Mouse (Mus musculus) thymus, postnatal 0 days (tissue): ENCODE measurements at regions not wholly inside any gene's neighbourhood (a gene's known extent, or its start where the extent isn't known, plus 50 kb on each side); places are given as distances from the start of the nearest gene placed in this dataset.
A peak's percentile ranks its signal among the peaks of the same experiment; 100 is the strongest.
"Not testable (repeated sequence)": the region's sequence is repeated elsewhere in the genome, so short reads cannot be mapped to it uniquely, and the experiment has no call there.

ENCODE experiments used
- DNase-seq: peaks from one replicate; pipeline ENCODE4 v3.0.0-alpha.2; 2015; ENCODE audit warnings: low spot score

GRCm38 (mm10) chr3:15016621-15017020 lies 130.5 kb downstream of the Car2 start:
- no peak for DNase-seq

- DNase-seq = no peak
Observed at GRCm38 (mm10) chr3:15022773-15023172, 136.7 kb downstream of the Car2 start.

DNA sequence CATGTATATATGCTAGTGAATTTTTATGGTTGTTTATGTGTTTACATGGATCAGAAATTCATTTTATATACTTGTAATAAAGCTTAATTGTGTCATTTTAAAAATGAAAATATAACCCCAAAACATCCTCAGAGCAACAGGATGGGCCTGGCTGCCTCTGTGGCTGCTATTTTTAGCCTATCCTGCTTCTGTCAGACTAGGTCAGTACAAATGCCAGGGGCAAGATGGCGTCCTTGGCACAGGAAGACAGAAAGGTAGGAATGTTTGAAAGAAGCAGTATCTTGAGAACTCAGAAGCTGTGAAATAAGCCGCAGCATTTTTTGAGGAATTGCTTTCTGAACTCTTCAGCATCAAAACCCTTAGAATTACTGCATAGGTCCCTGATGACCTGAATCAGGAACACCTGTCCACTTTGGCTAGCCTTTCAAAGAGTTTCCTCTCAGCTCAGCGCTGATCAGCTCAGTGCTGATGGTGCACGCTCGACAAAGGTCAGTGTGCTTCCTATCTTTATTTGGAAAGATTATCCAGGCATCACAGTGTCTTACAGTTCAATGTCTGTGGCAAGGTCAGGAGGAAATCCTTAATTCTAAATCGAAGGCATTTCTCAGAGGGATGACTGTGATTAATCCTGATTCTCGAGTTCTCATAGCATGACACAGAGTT lies 154.9 kb downstream of the Car2 start:
- DNase-seq = no peak

DNA sequence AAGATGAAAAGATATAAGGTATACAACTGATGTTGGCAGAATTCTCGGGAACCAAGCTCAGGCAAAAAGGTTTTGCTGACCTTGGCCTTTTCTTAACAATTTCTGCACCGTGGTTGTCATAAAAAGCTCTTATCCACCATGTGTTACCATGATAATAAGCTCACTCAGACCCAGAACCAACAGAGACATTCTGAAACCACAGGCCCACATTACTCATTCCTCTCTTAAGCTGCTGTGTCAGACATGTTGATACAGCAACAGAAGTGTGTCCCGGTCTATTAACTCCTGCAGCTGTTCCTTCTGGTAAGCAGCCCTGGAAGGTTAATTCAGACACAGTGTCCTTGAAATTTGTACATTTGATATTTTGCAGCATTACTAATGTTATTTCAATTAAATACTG lies 167.9 kb downstream of the Car2 start:
- no peak for DNase-seq

- not testable (repeated sequence) for DNase-seq
Observed at GRCm38 (mm10) chr3:15055516-15056256, 169.6 kb downstream of the Car2 start.

GRCm38 (mm10) chr3:15056788-15057585 lies 170.9 kb downstream of the Car2 start:
- DNase-seq = not testable (repeated sequence)

DNA sequence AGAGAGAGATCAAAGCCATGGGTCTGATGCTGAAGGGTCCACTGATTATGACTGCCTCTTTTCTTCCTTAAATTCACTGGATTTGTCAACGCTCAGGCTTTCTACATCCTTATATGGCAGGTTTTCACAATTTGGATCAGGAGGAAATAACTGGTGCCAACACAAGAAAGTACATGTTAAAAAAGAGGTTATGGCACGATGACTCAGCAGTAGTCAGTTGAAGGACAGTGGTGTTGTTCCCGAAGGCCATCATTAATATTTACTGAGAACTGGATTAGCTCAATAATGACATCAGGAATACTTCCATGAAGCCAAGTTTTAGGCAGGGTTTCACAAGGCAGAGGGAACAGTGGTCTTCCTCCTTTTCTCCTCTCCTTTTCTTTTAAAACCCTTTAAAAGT lies 179.6 kb downstream of the Car2 start:
- DNase-seq = no peak

- DNase-seq = no peak
Observed at GRCm38 (mm10) chr3:15068256-15068655, 182.2 kb downstream of the Car2 start.

- DNase-seq = no peak
Observed at GRCm38 (mm10) chr3:15071030-15071883, 185.2 kb downstream of the Car2 start.

- DNase-seq = peak; percentile 9
Observed at GRCm38 (mm10) chr3:15073405-15073804, 187.3 kb downstream of the Car2 start.

DNA sequence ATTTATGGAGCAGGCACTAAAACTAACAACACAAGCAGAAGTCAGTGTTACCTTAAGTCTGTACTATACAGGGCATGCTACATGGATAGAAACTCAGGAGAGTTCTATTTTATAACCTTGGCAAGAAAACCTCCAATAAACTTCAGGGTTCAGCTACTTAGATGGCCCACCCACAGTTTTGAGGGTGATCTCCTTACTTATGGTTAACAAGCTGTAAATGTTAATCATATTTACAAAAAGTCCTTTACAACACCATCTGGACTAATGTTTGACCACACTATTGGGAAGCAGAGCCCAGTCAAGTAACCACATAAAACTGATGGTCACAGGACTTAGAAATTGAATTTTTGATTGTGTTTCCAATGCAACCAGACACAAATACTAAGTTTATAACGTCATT lies 187.8 kb downstream of the Car2 start:
- no peak for DNase-seq

- DNase-seq = no peak
Observed at GRCm38 (mm10) chr3:15074949-15075348, 188.9 kb downstream of the Car2 start.

DNA sequence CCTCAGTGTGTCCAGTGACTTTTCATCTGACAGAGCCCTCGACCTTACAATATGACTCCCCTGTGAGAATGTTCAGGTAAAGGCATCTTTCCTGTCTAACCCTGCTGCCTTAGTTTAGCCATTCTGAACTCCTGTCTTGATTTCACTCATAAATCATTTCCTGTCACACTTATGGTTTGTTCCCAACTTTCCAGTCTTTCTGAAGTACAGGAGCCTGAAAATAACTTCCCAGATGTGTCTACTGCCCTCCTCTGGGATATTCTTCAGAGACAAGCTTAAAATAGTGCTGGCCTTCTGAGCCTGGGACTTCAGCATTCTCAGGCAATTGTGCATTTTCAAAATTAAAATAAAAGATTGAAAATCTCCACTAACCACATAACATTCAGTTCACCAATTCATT lies 204.1 kb downstream of the Car2 start:
- DNase-seq = no peak

GRCm38 (mm10) chr3:15098206-15098817 lies 212.2 kb downstream of the Car2 start:
- no peak for DNase-seq

DNA sequence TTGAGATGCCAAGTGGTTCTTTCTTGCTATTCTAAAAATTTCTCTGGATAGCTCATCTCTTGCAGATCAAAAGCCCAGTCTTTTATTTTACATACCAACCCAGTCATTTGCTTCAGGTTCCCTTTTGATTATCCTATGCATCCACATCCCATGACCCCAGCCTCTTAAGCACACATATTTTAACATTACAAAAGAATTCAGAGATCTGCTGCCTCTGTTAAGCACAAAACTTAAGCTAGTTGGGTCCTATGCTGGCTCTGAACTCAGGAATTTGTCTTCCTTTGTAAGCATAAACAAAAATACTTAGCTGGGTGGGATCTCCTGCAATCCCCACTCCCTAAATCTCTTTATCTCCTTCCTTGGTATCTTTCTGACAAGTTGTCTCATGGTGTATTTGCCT lies 212.9 kb downstream of the Car2 start:
- no peak for DNase-seq

- peak; percentile 67 for DNase-seq
Observed at GRCm38 (mm10) chr3:15105627-15106026, 219.6 kb downstream of the Car2 start.

GRCm38 (mm10) chr3:15106281-15106680 lies 220.2 kb downstream of the Car2 start:
- DNase-seq = no peak

- DNase-seq = no peak
Observed at GRCm38 (mm10) chr3:15107301-15107700, 221.2 kb downstream of the Car2 start.

GRCm38 (mm10) chr3:15108239-15108934 lies 222.3 kb downstream of the Car2 start:
- no peak for DNase-seq
